Mouse (Mus musculus) lung, embryonic 15.5 days (tissue): ENCODE data around the gene Itpk1. TPM values are rescaled to one million over a fixed set of nuclear protein-coding genes. Genes with fewer than 3 reads are reported as not detected.
A peak's percentile ranks its signal among the peaks of the same experiment; 100 is the strongest.

ENCODE experiments used
- ATAC-seq: fragments of 200-750 bp; cut with Nextera tagmentation; 2 replicates; pipeline ENCODE4 v1.8.0; 2017; ENCODE audit warnings: moderate number of reproducible peaks, borderline replicate concordance; ENCODE audit not compliant: low FRiP score, low TSS enrichment; ENCODE audit errors: extremely low read depth
- H3K27ac ChIP-seq: fragments of 300-500 bp; sonication (generic); 2 replicates; pipeline ENCODE4 v1.5.1; 2015; ENCODE audit warnings: moderate library complexity, mild to moderate bottlenecking, inconsistent platforms
- H3K27me3 ChIP-seq: fragments of 300-500 bp; sonication (generic); 2 replicates; pipeline ENCODE4 v1.6.1; 2015; ENCODE audit warnings: inconsistent platforms
- H3K36me3 ChIP-seq: fragments of 300-500 bp; sonication (generic); 2 replicates; pipeline ENCODE4 v1.6.1; 2015; ENCODE audit warnings: inconsistent platforms
- H3K4me1 ChIP-seq: fragments of 300-500 bp; sonication (generic); 2 replicates; pipeline ENCODE4 v1.6.1; 2015; ENCODE audit warnings: inconsistent platforms
- H3K4me2 ChIP-seq: fragments of 300-500 bp; sonication (generic); 2 replicates; pipeline ENCODE4 v1.6.1; 2015; ENCODE audit warnings: inconsistent platforms, mild to moderate bottlenecking, moderate library complexity
- H3K4me3 ChIP-seq: fragments of 300-500 bp; sonication (generic); 2 replicates; pipeline ENCODE4 v1.5.1; 2015; ENCODE audit warnings: mild to moderate bottlenecking, inconsistent platforms
- H3K9ac ChIP-seq: fragments of 300-500 bp; sonication (generic); 2 replicates; pipeline ENCODE4 v1.6.1; 2015; ENCODE audit warnings: inconsistent platforms
- H3K9me3 ChIP-seq: fragments of 300-500 bp; sonication (generic); 2 replicates; pipeline ENCODE4 v1.6.1; 2016; ENCODE audit warnings: inconsistent platforms
- WGBS: fragments of 180-500 bp; shearing (Covaris S2); methylation state at CpG from one replicate; pipeline ENCODE4 v1.1.7; 2015; 5-methylcytosine and 5-hydroxymethylcytosine counted together
- polyA plus RNA-seq: library from polyadenylated mRNA; unstranded; fragments of >200 nt; fragmentation: Nextera tagmentation; extraction: Ambion mirVana; gene quantifications from 2 replicates; pipeline ENCODE4 v1.2.1, GENCODE M21; 2015

Gene Itpk1
- polyA plus RNA-seq, 1 experiment from 2014 or later, result 9.6 TPM

GRCm38 (mm10) chr12:102672176-102672575 lies 32.6 kb downstream of the Itpk1 start:
- Histone ChIP-seq H3K27me3 (no peaks in the 10 kb centered on the region), H3K4me1 (peaks cover 6% of the 10 kb centered on the region; the same call in 1 of the 2 replicates), H3K4me3 (no peak overlapping the region), H3K36me3 (no peaks in the 10 kb centered on the region), H3K9ac (no peak overlapping the region), H3K9me3 (no peaks in the 10 kb centered on the region), H3K4me2 (no peak overlapping the region), H3K27ac (no peak overlapping the region)
- WGBS, result 25% methylated on average over 8 of the region's 8 CpGs
- no peak for ATAC-seq

GRCm38 (mm10) chr12:102670848-102671247 lies 33.9 kb downstream of the Itpk1 start:
- no peak overlapping the region for H3K4me3 ChIP-seq
- H3K27me3 ChIP-seq, result no peaks in the 10 kb centered on the region
- peaks cover 6% of the 10 kb centered on the region; the same call in 1 of the 2 replicates for H3K4me1 ChIP-seq
- H3K9ac ChIP-seq, result no peak overlapping the region
- H3K36me3 ChIP-seq, result no peaks in the 10 kb centered on the region
- ATAC-seq, result no peak
- H3K9me3 ChIP-seq, result no peaks in the 10 kb centered on the region
- H3K27ac ChIP-seq, result no peak overlapping the region
- H3K4me2 ChIP-seq, result no peak overlapping the region
- 72% methylated on average over 8 of the region's 8 CpGs for WGBS

- Histone ChIP-seq H3K4me3 (no peak overlapping the region), H3K4me2 (no peak overlapping the region), H3K27me3 (no peaks in the 10 kb centered on the region), H3K9me3 (no peaks in the 10 kb centered on the region), H3K4me1 (no peaks in the 10 kb centered on the region), H3K36me3 (no peaks in the 10 kb centered on the region), H3K9ac (no peak overlapping the region), H3K27ac (no peak overlapping the region)
- ATAC-seq, result no peak
- WGBS, result 82% methylated on average over 10 of the region's 10 CpGs
These were observed 39.1 kb downstream of the Itpk1 start for GRCm38 (mm10) chr12:102665465-102666202.

- Histone ChIP-seq H3K9me3 (no peaks in the 10 kb centered on the region), H3K4me2 (no peak overlapping the region), H3K27ac (no peak overlapping the region), H3K4me3 (no peak overlapping the region), H3K27me3 (no peaks in the 10 kb centered on the region), H3K36me3 (no peaks in the 10 kb centered on the region), H3K9ac (no peak overlapping the region), H3K4me1 (no peaks in the 10 kb centered on the region)
- ATAC-seq, result no peak
- WGBS, result 89% methylated on average over 2 of the region's 2 CpGs
These were observed 40.7 kb downstream of the Itpk1 start for GRCm38 (mm10) chr12:102664052-102664448.

GRCm38 (mm10) chr12:102663349-102664051 lies 41.2 kb downstream of the Itpk1 start:
- Histone ChIP-seq H3K27ac (no peak overlapping the region), H3K4me1 (no peaks in the 10 kb centered on the region), H3K4me3 (no peak overlapping the region), H3K36me3 (no peaks in the 10 kb centered on the region), H3K9me3 (no peaks in the 10 kb centered on the region), H3K4me2 (no peak overlapping the region), H3K9ac (no peak overlapping the region), H3K27me3 (no peaks in the 10 kb centered on the region)
- ATAC-seq, result no peak
- 71% methylated on average over 11 of the region's 11 CpGs for WGBS

- Histone ChIP-seq H3K36me3 (no peaks in the 10 kb centered on the region), H3K9me3 (no peaks in the 10 kb centered on the region), H3K4me2 (no peak overlapping the region), H3K27me3 (no peaks in the 10 kb centered on the region), H3K27ac (no peak overlapping the region), H3K4me3 (no peak overlapping the region), H3K4me1 (no peaks in the 10 kb centered on the region), H3K9ac (no peak overlapping the region)
- 66% methylated on average over 7 of the region's 7 CpGs for WGBS
- no peak; the same call in 1 of the 2 replicates for ATAC-seq
These were observed 43.0 kb downstream of the Itpk1 start for GRCm38 (mm10) chr12:102661772-102662171.

- Histone ChIP-seq H3K9me3 (no peaks in the 10 kb centered on the region), H3K9ac (no peak overlapping the region), H3K4me3 (no peak overlapping the region), H3K27ac (no peak overlapping the region), H3K27me3 (no peaks in the 10 kb centered on the region), H3K36me3 (no peaks in the 10 kb centered on the region), H3K4me2 (no peak overlapping the region), H3K4me1 (no peaks in the 10 kb centered on the region)
- no peak for ATAC-seq
- WGBS, result 85% methylated on average over 8 of the region's 8 CpGs
These were observed 43.7 kb downstream of the Itpk1 start for GRCm38 (mm10) chr12:102660906-102661651.

- H3K27me3 ChIP-seq, result no peaks in the 10 kb centered on the region
- WGBS, result 52% methylated on average over 6 of the region's 6 CpGs
- no peak for ATAC-seq
- no peak overlapping the region for H3K27ac ChIP-seq
- H3K4me1 ChIP-seq, result peaks cover 32% of the 10 kb centered on the region
- no peak overlapping the region for H3K4me3 ChIP-seq
- H3K9ac ChIP-seq, result no peak overlapping the region
- no peaks in the 10 kb centered on the region for H3K9me3 ChIP-seq
- H3K4me2 ChIP-seq, result no peak overlapping the region
- no peaks in the 10 kb centered on the region for H3K36me3 ChIP-seq
These were observed 51.7 kb downstream of the Itpk1 start for GRCm38 (mm10) chr12:102653003-102653402.

- Histone ChIP-seq H3K4me2 (no peak overlapping the region), H3K4me1 (peaks cover 36% of the 10 kb centered on the region)
- ATAC-seq, result no peak
These were observed 52.3 kb downstream of the Itpk1 start for GRCm38 (mm10) chr12:102652420-102652819.

GRCm38 (mm10) chr12:102651871-102652270 lies 52.9 kb downstream of the Itpk1 start:
- 67% methylated on average over 8 of the region's 8 CpGs for WGBS
- H3K9ac ChIP-seq, result no peak overlapping the region
- no peak for ATAC-seq
- H3K4me2 ChIP-seq, result no peak overlapping the region
- no peaks in the 10 kb centered on the region for H3K27me3 ChIP-seq
- no peak overlapping the region for H3K4me3 ChIP-seq
- H3K36me3 ChIP-seq, result no peaks in the 10 kb centered on the region
- peak overlapping the region; percentile 52; the same call in 1 of the 2 replicates for H3K27ac ChIP-seq
- H3K9me3 ChIP-seq, result no peaks in the 10 kb centered on the region
- peaks cover 41% of the 10 kb centered on the region for H3K4me1 ChIP-seq

More at GRCm38 (mm10) chr12:102652420-102652819, 52.3 kb downstream of the Itpk1 start:
- Histone ChIP-seq H3K27ac (no peak overlapping the region), H3K9me3 (no peaks in the 10 kb centered on the region), H3K36me3 (no peaks in the 10 kb centered on the region), H3K27me3 (no peaks in the 10 kb centered on the region), H3K9ac (no peak overlapping the region), H3K4me3 (no peak overlapping the region)
- 21% methylated on average over 8 of the region's 8 CpGs for WGBS

GRCm38 (mm10) chr12:102651401-102651800 lies 53.3 kb downstream of the Itpk1 start:
- no peak for ATAC-seq

More at GRCm38 (mm10) chr12:102651401-102651800, 53.3 kb downstream of the Itpk1 start:
- H3K36me3 ChIP-seq, result no peaks in the 10 kb centered on the region
- H3K4me3 ChIP-seq, result no peak overlapping the region
- H3K27me3 ChIP-seq, result no peaks in the 10 kb centered on the region
- H3K9me3 ChIP-seq, result no peaks in the 10 kb centered on the region
- H3K27ac ChIP-seq, result peak overlapping the region; percentile 52; the same call in 1 of the 2 replicates
- H3K9ac ChIP-seq, result no peak overlapping the region
- WGBS, result 53% methylated on average over 8 of the region's 8 CpGs
- H3K4me2 ChIP-seq, result no peak overlapping the region
- H3K4me1 ChIP-seq, result peaks cover 44% of the 10 kb centered on the region
